Mouse (Mus musculus) cerebellum, adult (tissue): ENCODE data around the gene Mxra8.

Experiments
- ATAC-seq: cut with Nextera tagmentation; 2 replicates; pipeline ENCODE4 v1.9.2; 2017; ENCODE audit warnings: mild to moderate bottlenecking, moderate library complexity, mixed read lengths; ENCODE audit not compliant: insufficient number of reproducible peaks, low FRiP score, low TSS enrichment

Gene Mxra8

GRCm38 (mm10) chr4:155833836-155834235 is 5.6 kb upstream of the Mxra8 start:
- ATAC-seq: no peak

- no peak for ATAC-seq
Measured at GRCm38 (mm10) chr4:155837404-155838010, 2.0 kb upstream of the Mxra8 start.

GRCm38 (mm10) chr4:155838187-155839153 is 1.0 kb upstream of the Mxra8 start:
- ATAC-seq: no peak

GRCm38 (mm10) chr4:155840076-155841002 is 859 bp downstream of the Mxra8 start:
- no peak for ATAC-seq

GRCm38 (mm10) chr4:155841003-155841454 is 1.5 kb downstream of the Mxra8 start:
- no peak for ATAC-seq

GRCm38 (mm10) chr4:155841651-155842270 is 2.3 kb downstream of the Mxra8 start:
- ATAC-seq: no peak

GRCm38 (mm10) chr4:155843231-155843630 is 3.8 kb downstream of the Mxra8 start:
- ATAC-seq: no peak

GRCm38 (mm10) chr4:155846871-155847578 is 7.5 kb downstream of the Mxra8 start, which contains the start of gene Dvl1:
Gene Dvl1, plus strand, starts transcription at chr4:155847402.
- peak; percentile 80 for ATAC-seq

- ATAC-seq: peak; percentile 31; the same call in 1 of the 2 replicates
Measured at GRCm38 (mm10) chr4:155847591-155848352, 8.3 kb downstream of the Mxra8 start.

- ATAC-seq: no peak
Measured at GRCm38 (mm10) chr4:155848434-155849095, 9.1 kb downstream of the Mxra8 start.

GRCm38 (mm10) chr4:155849391-155849790 is 9.9 kb downstream of the Mxra8 start:
- no peak for ATAC-seq

- ATAC-seq: no peak
Measured at GRCm38 (mm10) chr4:155849792-155850451, 10.4 kb downstream of the Mxra8 start.

GRCm38 (mm10) chr4:155851368-155851767 is 11.9 kb downstream of the Mxra8 start:
- ATAC-seq: no peak

GRCm38 (mm10) chr4:155851951-155852411 is 12.5 kb downstream of the Mxra8 start:
- ATAC-seq: no peak

GRCm38 (mm10) chr4:155853421-155853820 is 13.9 kb downstream of the Mxra8 start:
- ATAC-seq: no peak

- no peak for ATAC-seq
Measured at GRCm38 (mm10) chr4:155854991-155855390, 15.5 kb downstream of the Mxra8 start.

GRCm38 (mm10) chr4:155856071-155856470 is 16.6 kb downstream of the Mxra8 start:
- no peak for ATAC-seq
